Mouse (Mus musculus) kidney, adult 10 weeks (tissue): ENCODE measurements around the gene B3gat1. TPM values are rescaled to one million over a fixed set of nuclear protein-coding genes. Genes with fewer than 3 reads are reported as not detected.

ENCODE experiments used
- polyA plus RNA-seq: library from polyadenylated mRNA; stranded (reverse); fragments of 350-450 nt; fragmentation: Illumina TruSeq; extraction: RNeasy Lipid Tissue Mini Kit (QIAGEN cat#74804); gene quantifications from one replicate; pipeline ENCODE4 v1.2.3, GENCODE M21; 2014; ENCODE audit warnings: low read depth, low replicate concordance

The B3gat1 gene
- not detected for polyA plus RNA-seq

GRCm38 (mm10) chr9:26733206-26733891 is at the start of gene B3gat1:
B3gat1 (plus strand) TSS chr9:26733728.

DNA sequence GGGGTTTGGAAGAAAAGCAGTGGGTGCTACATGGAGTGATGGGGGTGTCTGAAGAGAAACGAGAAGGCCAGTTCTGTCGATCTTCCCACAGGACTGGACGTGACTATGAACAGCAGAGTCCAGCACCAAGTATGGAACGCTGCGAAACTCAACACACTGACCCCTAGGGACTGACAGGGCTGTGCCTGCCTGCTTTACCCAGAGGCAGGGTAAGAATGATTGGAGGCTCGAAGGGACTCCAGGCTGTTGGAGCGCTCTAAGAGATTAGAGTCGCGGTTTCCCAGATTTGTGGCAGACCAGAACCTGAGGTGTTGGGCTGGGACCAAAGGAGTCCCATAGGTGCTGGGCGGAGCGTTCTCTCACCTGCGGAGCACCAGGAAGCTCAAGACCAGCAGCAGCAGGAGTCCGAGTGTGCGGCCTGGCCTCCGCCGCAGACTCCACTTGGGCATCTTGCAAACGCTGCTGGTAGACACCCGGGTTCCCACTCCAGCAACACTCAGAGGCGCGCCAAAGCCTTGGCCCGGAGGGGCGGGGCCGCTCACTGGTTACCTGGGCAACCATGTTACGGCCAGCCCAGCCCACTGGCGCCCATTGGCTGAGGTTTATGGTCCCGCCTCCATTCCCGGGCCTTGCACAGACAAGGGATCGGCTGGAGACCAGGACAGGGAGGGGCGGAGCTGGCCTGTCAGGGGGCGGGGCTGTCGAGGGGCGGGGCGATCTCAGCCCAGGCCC is 72.6 kb downstream of the B3gat1 start, which contains the start of gene Glb1l2:
Gene Glb1l2, minus strand, starts transcription at position 534 of the 732 bp plus-strand sequence.

Other genes starting within 250 kb of the B3gat1 start
- gene Glb1l2, start 72.7 kb downstream of the B3gat1 start, polyA plus RNA-seq = 153 TPM
- not detected for gene Glb1l3, start 127.2 kb downstream of the B3gat1 start, polyA plus RNA-seq
- not detected for gene Gm1110, start 189.4 kb downstream of the B3gat1 start, polyA plus RNA-seq